Mouse (Mus musculus) macrophage (primary cell): ENCODE measurements around the gene Acsf2. TPM values are rescaled to one million over a fixed set of nuclear protein-coding genes. Genes with fewer than 3 reads are reported as not detected.

Source experiments
- H3K27ac ChIP-seq: fragments of 350-480 bp; formaldehyde crosslinking; 2 replicates; pipeline ENCODE4 v1.9.0; 2021
- H3K36me3 ChIP-seq: fragments of 350-480 bp; formaldehyde crosslinking; 2 replicates; pipeline ENCODE4 v1.9.0; 2021; ENCODE audit errors: inconsistent target
- H3K4me3 ChIP-seq: fragments of 350-480 bp; formaldehyde crosslinking; 2 replicates; pipeline ENCODE4 v1.9.0; 2021; ENCODE audit errors: inconsistent target
- H3K79me2 ChIP-seq: fragments of 350-480 bp; formaldehyde crosslinking; 2 replicates; pipeline ENCODE4 v1.9.0; 2021; ENCODE audit errors: inconsistent target
- WGBS: methylation state at CpG from one replicate; pipeline ENCODE4 v1.1.7; 2026; ENCODE audit warnings: inconsistent platforms; ENCODE audit not compliant: missing documents; 5-methylcytosine and 5-hydroxymethylcytosine counted together
- polyA plus RNA-seq: library from polyadenylated mRNA; stranded (reverse); fragments of 250-400 nt; gene quantifications from 3 replicates; pipeline ENCODE4 v1.2.4, GENCODE M21; 2018; ENCODE audit warnings: inconsistent platforms

Gene Acsf2
- polyA plus RNA-seq, 1 experiment from 2014 or later, result 26.2 TPM

DNA sequence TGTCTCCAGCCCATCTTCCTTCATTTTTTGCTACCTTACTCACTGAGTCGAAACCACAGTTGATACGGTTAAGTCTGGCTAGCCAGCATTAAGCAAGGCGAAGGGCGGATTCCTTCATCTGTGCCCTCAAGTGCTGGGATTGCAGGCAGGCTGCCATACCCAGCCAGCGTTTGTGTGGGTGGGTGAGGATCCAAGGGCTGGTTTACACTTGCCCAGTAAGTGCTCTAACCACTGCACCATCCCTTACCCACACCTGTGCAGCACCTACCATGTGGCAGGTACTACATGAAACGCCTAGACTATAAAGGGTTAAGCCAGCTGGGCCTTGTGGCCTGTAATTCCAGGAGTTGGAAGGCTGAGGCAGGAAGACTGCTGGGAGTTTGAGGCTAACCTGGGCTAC is 54.4 kb downstream of the Acsf2 start:
- no peak overlapping the region for H3K4me3 ChIP-seq
- H3K79me2 ChIP-seq, result no peaks in the 10 kb centered on the region
- 96% methylated on average over 6 of the region's 6 CpGs for WGBS
- H3K36me3 ChIP-seq, result no peaks in the 10 kb centered on the region
- no peak overlapping the region for H3K27ac ChIP-seq

DNA sequence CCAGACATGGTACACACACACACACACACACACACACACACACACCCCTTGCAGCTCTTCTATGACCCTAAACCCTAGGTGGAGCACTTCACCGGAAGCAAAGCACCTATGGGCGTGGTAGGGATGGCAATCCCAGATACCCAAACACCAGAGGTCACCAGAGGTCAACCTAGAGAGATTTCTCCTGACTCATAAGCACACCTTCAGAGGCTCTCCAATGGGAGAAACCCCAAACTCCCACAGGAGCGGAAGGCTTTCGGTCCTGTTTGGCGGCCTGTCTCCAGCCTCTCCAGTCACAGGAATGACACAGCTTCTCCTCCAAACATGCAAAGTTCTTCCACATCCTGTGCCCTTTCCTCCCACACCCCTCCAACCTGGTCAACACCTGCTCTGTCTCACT is 55.3 kb downstream of the Acsf2 start:
- 97% methylated on average over 5 of the region's 5 CpGs for WGBS
- Histone ChIP-seq H3K4me3 (no peak overlapping the region), H3K27ac (no peak overlapping the region), H3K79me2 (no peaks in the 10 kb centered on the region), H3K36me3 (no peaks in the 10 kb centered on the region)

DNA sequence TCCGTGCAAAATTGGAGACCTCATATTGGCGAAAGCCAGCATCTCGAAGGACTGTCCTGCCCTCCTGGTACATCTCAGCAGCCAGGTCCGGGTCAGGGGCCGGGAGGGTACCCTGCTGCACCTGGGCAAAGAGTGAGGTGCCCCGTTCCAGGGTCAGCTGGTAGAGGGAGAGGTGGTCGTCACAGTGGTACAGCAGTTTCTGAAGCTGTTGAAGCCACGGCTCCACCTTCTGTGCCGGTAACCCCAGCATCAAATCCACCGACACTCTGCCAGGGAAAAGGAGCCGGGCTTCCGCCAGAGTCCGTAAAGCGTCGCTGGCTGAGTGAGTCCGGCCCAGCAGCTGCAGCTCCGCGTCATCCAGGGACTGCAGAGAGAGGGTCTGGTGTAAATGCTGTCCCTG is 57.2 kb downstream of the Acsf2 start:
- Histone ChIP-seq H3K4me3 (no peak overlapping the region), H3K36me3 (no peaks in the 10 kb centered on the region), H3K79me2 (no peaks in the 10 kb centered on the region), H3K27ac (no peak overlapping the region)
- WGBS, result 90% methylated on average over 15 of the region's 18 CpGs

DNA sequence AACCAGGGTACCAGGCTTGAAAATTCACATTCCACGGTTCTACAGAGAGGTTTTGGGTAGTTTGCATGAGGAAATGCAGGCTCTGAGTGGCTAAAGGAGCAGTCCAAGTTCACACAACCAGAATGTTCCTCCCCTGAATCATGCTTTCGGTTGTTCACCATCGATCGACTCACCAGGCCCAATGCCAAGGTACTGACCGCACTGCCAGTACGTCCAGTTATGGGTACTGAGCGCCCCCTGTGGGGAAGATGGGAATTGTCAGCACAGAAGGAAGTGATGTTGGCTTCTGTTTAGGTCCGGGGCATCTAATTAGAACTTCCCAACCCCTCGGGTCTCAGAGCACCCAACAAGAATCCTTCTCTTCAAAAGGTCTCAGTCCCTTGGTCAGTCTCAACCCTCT is 57.7 kb downstream of the Acsf2 start:
- H3K4me3 ChIP-seq, result no peak overlapping the region
- H3K79me2 ChIP-seq, result no peaks in the 10 kb centered on the region
- no peaks in the 10 kb centered on the region for H3K36me3 ChIP-seq
- no peak overlapping the region for H3K27ac ChIP-seq
- 8% methylated on average over 9 of the region's 9 CpGs for WGBS

DNA sequence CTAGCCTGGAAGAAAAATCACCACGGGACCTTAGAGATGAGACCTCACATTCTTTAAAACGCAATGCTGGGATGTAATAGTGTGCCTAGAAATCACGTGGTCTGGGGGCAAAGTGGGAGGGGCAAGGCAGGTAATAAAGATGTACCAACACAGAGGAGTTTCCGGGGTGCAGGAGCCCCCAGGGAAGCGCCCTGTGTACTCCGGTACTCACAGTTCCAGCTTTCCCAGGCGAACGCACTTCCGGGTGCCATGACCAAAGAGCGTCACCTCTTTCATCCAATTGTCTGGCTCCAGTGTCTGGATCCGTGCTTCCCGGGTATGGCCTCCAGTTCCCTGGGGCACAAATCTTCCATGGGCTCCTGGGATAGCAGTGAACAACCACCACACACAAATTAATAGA is 58.3 kb downstream of the Acsf2 start:
- WGBS, result 94% methylated on average over 12 of the region's 12 CpGs
- Histone ChIP-seq H3K36me3 (no peaks in the 10 kb centered on the region), H3K27ac (no peak overlapping the region), H3K4me3 (no peak overlapping the region), H3K79me2 (no peaks in the 10 kb centered on the region)

DNA sequence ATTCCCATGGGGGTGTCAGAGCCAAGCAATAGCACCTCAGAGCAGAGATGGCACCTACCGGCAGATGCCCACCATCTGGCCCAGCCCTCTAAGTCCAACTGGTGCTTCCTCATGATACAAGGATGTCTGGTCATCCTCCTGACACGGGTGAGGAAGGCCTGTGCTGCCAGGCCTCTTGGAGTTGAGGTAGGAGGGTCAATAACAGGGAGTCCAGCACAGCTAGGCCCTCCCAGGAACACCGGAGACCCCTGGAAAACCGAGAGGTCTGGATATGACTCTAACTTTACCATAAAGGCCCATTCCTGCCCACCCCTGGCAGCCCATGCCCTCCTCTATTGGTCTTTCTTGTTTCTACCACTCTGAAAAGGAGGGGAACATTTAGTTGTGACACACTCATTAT is 59.3 kb downstream of the Acsf2 start:
- no peaks in the 10 kb centered on the region for H3K79me2 ChIP-seq
- no peak overlapping the region for H3K4me3 ChIP-seq
- no peaks in the 10 kb centered on the region for H3K36me3 ChIP-seq
- WGBS, result 96% methylated on average over 4 of the region's 4 CpGs
- no peak overlapping the region for H3K27ac ChIP-seq

DNA sequence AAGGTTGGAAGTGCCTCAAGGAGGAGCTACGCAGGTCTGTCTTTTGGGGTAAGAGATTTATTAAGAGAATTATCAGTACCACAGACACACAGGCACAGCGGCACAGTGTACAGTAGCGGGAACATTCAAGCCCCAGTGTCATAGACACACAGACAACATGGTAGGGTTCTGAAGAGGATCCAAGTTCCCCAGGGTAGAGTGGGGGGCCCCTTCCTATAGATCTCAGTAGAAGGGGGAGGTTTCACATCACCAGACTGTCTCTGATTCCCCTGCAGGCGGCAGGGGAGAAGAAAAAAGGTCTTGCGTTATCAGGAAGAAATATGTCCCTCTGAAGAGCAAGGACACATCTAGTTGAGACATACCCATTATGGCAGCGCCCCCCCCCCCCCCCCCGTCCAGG is 61.9 kb downstream of the Acsf2 start:
- Histone ChIP-seq H3K79me2 (no peaks in the 10 kb centered on the region), H3K4me3 (no peak overlapping the region), H3K36me3 (no peaks in the 10 kb centered on the region), H3K27ac (no peak overlapping the region)
- 88% methylated on average over 6 of the region's 7 CpGs for WGBS

DNA sequence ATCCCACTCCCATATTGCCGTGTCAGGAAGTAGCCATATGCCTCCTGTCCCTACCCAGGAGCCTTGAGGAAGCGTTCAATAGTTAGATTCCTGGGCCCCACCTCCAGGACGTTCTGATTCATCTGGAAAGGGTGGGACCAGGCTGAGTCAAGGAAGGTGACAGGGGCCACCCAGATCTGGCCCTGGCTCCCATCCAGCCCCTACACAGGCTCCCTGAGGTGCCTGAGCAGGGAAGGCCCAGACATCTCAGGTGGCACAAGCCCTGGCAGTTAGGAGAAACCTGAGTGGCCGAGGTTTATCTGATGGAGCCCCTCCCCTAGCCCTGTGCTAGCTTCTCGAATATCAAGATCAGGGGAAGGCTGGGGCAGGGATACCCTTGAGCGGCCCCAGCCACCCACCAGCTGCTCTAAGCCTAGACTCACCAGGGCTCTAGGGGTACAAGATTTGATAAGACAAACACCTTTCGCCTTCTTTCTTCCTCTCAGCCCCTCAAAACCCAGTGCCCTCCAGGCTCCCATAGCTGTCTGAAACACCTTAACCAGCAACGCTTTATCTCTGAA is 62.9 kb downstream of the Acsf2 start:
- 93% methylated on average over 8 of the region's 8 CpGs for WGBS
- Histone ChIP-seq H3K27ac (no peak overlapping the region), H3K79me2 (no peaks in the 10 kb centered on the region), H3K36me3 (no peaks in the 10 kb centered on the region), H3K4me3 (no peak overlapping the region)

DNA sequence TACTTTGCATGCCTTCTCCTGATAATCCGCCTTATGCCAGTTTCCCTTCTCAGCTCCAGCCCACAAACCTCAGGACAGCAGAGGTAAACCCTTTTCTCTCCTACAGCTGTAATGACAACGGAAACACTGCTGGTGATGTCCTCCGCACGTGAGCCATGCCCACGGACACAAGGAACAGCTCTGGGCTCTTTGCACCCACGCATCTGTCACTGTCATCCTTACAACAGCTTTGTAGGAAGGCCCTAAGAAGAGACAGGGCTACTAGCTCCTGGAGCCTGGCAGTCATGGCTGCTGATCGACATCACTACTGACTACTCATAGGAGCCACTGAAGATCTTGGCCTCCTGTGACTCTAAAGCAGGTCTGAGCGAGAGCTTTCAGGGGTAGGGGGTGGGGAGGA is 68.5 kb downstream of the Acsf2 start:
- no peak overlapping the region for H3K4me3 ChIP-seq
- H3K36me3 ChIP-seq, result no peaks in the 10 kb centered on the region
- 86% methylated on average over 8 of the region's 8 CpGs for WGBS
- no peak overlapping the region for H3K27ac ChIP-seq
- H3K79me2 ChIP-seq, result no peaks in the 10 kb centered on the region

DNA sequence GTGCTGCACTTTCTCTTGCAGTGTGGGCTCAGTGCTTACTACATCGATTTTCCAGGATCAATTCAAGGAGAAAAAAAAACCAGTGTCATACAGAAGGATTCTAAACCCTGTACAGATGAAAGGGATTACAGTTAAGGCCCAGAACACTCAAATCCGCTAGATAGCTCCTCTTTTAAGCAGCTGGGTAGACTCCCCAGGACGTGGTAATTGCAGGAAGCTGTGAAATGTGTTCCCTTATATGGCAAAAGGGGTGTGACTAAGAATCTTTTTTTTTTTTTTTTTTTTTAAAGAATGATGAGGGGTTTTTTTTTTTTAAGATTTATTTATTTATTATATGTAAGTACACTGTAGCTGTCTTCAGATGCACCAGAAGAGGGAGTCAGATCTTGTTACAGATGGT is 72.8 kb downstream of the Acsf2 start:
- H3K79me2 ChIP-seq, result no peaks in the 10 kb centered on the region
- H3K36me3 ChIP-seq, result no peaks in the 10 kb centered on the region
- H3K4me3 ChIP-seq, result no peak overlapping the region
- no peak overlapping the region for H3K27ac ChIP-seq
- WGBS, result 58% methylated on average over 3 of the region's 3 CpGs

DNA sequence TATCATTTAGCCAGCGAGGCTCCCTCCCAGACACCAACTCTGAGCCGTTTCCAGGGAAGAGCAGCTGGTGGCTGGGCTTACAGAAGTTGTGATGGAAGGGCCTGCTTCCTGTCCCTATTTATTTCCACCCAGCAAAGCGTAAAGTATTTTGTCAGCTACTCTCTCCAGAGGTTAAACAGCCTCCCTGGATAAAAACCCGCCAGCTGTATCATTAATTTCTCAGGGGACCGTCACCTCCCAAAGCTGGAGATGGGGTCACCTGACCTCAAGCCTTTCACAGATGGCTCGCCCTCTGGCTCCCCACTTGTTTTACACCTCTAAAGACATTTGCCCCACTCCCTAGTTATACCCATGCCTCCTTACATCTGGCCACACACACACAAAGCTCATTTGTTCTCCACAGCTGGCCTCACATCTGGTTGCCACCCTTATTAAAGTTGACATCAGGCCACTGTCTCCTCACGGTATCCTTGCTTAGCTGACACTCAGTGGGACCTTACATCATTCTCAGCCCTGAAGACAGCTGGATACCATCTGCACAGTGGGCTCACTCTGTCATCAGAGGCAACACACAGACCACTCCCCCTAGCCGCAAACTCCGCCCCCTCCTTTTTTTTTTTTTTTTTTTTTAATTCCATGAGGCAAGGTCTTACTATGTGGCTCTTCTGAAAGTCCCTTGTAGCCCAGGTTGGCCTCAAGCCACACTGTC is 75.3 kb downstream of the Acsf2 start:
- H3K36me3 ChIP-seq, result no peaks in the 10 kb centered on the region
- H3K27ac ChIP-seq, result no peak overlapping the region
- WGBS, result 80% methylated on average over 8 of the region's 9 CpGs
- H3K79me2 ChIP-seq, result no peaks in the 10 kb centered on the region
- no peak overlapping the region for H3K4me3 ChIP-seq

DNA sequence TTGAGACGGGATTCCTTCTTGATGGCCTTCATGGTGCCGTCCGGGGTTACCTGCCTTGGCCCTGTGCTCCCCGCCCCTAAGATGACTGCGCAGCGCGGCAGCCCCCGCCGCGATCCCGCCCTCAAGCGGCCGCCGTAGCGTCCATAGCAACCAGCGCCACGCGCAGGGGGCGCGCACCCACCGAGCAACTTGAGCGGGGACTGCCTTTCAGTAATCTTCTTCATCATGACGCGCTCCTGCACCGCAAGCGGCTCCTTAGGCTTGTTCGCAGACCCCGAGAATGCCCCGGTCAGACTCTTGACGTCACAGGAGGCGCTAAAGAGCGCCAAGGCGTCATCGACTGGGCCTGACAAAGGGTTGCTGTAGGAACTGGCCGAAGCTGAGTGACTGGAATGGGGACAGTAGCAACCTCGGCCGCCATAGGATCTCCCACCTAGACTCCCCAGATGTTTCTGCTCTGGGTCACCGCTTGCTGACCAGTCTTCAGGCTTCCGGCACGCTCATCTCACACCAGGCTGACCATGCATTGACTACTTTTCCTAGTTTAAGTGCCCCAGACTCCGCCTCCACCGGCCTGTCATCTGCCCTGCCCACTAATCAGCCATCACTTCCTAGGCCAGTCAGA is 80.3 kb downstream of the Acsf2 start, which contains the start of gene Mycbpap:
Gene Mycbpap (minus strand): TSS at position 524 of the 625 bp plus-strand sequence.
- 4% methylated on average over 41 of the region's 42 CpGs for WGBS
- Histone ChIP-seq H3K27ac (no peak within 1 kb of the TSS), H3K79me2 (no peaks in the 10 kb centered on the region), H3K36me3 (no peaks in the 10 kb centered on the region), H3K4me3 (peak within 1 kb of the TSS; percentile 17; the same call in 1 of the 2 replicates)

DNA sequence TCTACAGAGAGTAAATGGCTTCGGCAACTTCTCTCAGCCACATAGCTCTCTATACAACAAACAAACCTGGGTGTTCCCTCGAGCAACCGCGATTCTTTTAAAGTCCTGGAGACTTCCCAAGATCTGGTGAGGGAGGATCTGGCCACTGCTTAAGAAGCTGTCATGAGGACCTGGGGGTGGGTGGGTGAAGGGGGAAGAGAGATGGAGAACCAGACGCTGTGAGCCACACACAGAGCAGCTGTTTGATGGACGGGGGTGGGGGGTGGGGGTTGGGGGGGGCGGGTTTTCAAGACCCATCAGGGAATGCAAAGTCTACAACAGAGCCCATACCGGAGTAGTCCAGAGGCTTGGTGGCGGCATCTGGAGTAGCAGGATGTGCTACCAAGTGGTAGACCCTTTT is 88.2 kb downstream of the Acsf2 start:
- Histone ChIP-seq H3K36me3 (no peaks in the 10 kb centered on the region), H3K4me3 (no peak overlapping the region), H3K27ac (no peak overlapping the region), H3K79me2 (no peaks in the 10 kb centered on the region)
- 56% methylated on average over 7 of the region's 9 CpGs for WGBS

DNA sequence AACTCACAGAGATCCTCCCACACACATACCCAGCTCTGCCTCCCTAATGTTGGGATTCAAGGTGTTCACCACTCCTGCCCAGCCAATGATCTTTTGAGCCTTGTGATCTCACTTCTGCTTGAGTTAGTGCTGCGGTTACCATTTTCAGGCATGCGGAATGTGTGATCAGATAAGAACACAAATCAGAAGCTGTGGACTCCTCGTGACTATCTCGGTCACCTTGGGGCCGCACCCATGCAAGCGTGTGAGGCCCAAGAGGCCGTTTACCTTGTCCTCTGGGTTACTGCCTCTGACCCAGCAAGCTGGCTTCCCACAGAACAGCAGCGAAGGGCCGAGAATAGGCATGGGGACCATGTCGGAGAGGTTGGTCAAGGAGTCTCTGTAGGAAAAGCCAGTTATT is 92.7 kb downstream of the Acsf2 start:
- H3K4me3 ChIP-seq, result no peak overlapping the region
- no peaks in the 10 kb centered on the region for H3K79me2 ChIP-seq
- no peak overlapping the region for H3K27ac ChIP-seq
- WGBS, result 90% methylated on average over 10 of the region's 10 CpGs
- H3K36me3 ChIP-seq, result no peaks in the 10 kb centered on the region
